Mouse (Mus musculus) lung, adult 18-20 months (tissue): ENCODE measurements around the gene Il23r.

ENCODE experiments used
- DNase-seq, 2 experiments: peaks; one replicate each; pipeline ENCODE4 v3.0.0; 2022; ENCODE audit warnings: mixed read lengths in 2 of 2

Il23r gene

GRCm38 (mm10) chr6:67421761-67422160 lies 69.9 kb downstream of the Il23r start:
- no peak for DNase-seq

- DNase-seq, result no peak
These were observed 75.1 kb downstream of the Il23r start for GRCm38 (mm10) chr6:67416557-67416956.

- DNase-seq, result no peak
These were observed 76.4 kb downstream of the Il23r start for GRCm38 (mm10) chr6:67415276-67415675.

GRCm38 (mm10) chr6:67413378-67413777 lies 78.3 kb downstream of the Il23r start:
- no peak for DNase-seq

GRCm38 (mm10) chr6:67405281-67405682 lies 86.4 kb downstream of the Il23r start:
- no peak for DNase-seq

GRCm38 (mm10) chr6:67399551-67399950 lies 92.1 kb downstream of the Il23r start:
- DNase-seq, result no peak

- peak; percentile 28 to 38 for DNase-seq
These were observed 115.7 kb downstream of the Il23r start, which contains the start of gene Il12rb2 for GRCm38 (mm10) chr6:67375982-67376391. TSS of gene Il12rb2 (minus strand) at chr6:67376188.
